31 mouse cellular contexts compared by ENCODE assay signal in the genomic region with DNA sequence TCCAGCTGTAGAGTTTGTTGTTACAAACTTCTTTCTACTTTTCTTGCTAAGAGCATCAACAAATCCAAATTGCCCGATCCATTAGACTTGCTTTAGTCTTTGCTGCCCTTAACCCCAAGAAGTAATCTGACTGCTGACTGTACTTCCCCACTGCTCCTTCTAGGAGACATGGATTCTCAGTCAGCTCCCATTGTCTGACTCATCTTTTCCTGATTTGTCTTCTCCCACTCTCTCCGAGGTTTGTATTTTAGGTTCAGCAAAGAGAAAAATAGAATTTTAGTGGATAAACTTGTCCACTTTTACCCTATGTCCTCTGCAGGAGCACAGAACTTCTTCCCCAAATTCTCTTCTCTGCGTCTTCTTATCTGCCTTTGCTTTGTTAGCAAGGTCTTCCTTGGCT.
"Had no signal": no experiment of that assay in that cellular context is flagged by ENCODE, and none has a peak within 500 bp of the region (broad histone marks: within the 10 kb centered on the region; RNA-seq: fewer than 3 reads in every experiment).

No protein-coding gene starts in this region.

- H3K27ac ChIP-seq: limb, embryonic 10.5 days; limb, embryonic 12.5 days; limb, embryonic 13.5 days; limb, embryonic 15.5 days; liver, embryonic 12.5 days; liver, embryonic 13.5 days; liver, embryonic 14.5 days; liver, embryonic 15.5 days; lung, embryonic 15.5 days; macrophage; midbrain, embryonic 10.5 days; midbrain, embryonic 12.5 days; midbrain, embryonic 13.5 days; midbrain, embryonic 15.5 days had no signal

- H3K36me3 ChIP-seq: limb, embryonic 10.5 days; limb, embryonic 12.5 days; limb, embryonic 13.5 days; limb, embryonic 15.5 days; liver, embryonic 12.5 days; liver, embryonic 13.5 days; liver, embryonic 15.5 days; lung, embryonic 15.5 days; midbrain, embryonic 10.5 days; midbrain, embryonic 12.5 days; midbrain, embryonic 13.5 days; midbrain, embryonic 15.5 days had no signal

- H3K9me3 ChIP-seq: limb, embryonic 10.5 days; limb, embryonic 12.5 days; limb, embryonic 13.5 days; limb, embryonic 15.5 days; liver, embryonic 12.5 days; liver, embryonic 13.5 days; liver, embryonic 15.5 days; lung, embryonic 15.5 days; megakaryocyte, embryonic 14.5 days; midbrain, embryonic 10.5 days; midbrain, embryonic 12.5 days; midbrain, embryonic 13.5 days; midbrain, embryonic 15.5 days had no signal

- ATAC-seq: liver, embryonic 12.5 days; liver, postnatal 0 days; lung, postnatal 0 days; midbrain, embryonic 13.5 days; midbrain, embryonic 15.5 days; midbrain, embryonic 16.5 days had no signal

- H3K4me3 ChIP-seq: limb, embryonic 10.5 days; limb, embryonic 12.5 days; limb, embryonic 13.5 days; limb, embryonic 15.5 days; liver, embryonic 12.5 days; liver, embryonic 13.5 days; liver, embryonic 15.5 days; lung, embryonic 15.5 days; megakaryocyte, embryonic 14.5 days; midbrain, embryonic 10.5 days; midbrain, embryonic 12.5 days; midbrain, embryonic 13.5 days; midbrain, embryonic 15.5 days; myocyte had no signal

- H3K4me2 ChIP-seq: limb, embryonic 12.5 days; limb, embryonic 13.5 days; limb, embryonic 15.5 days; liver, embryonic 11.5 days; liver, embryonic 12.5 days; liver, embryonic 13.5 days; liver, embryonic 15.5 days; lung, embryonic 14.5 days; lung, embryonic 15.5 days; midbrain, embryonic 11.5 days; midbrain, embryonic 12.5 days; midbrain, embryonic 13.5 days; midbrain, embryonic 15.5 days had no signal

- H3K27me3 ChIP-seq: limb, embryonic 12.5 days; limb, embryonic 13.5 days; limb, embryonic 15.5 days; liver, embryonic 12.5 days; liver, embryonic 13.5 days; liver, embryonic 15.5 days; lung, embryonic 15.5 days; megakaryocyte, embryonic 14.5 days; midbrain, embryonic 12.5 days; midbrain, embryonic 13.5 days; midbrain, embryonic 15.5 days had no signal

- H3K9ac ChIP-seq: limb, embryonic 12.5 days; limb, embryonic 13.5 days; limb, embryonic 15.5 days; liver, embryonic 12.5 days; liver, embryonic 13.5 days; liver, embryonic 14.5 days; liver, embryonic 15.5 days; liver, postnatal 0 days; lung, embryonic 14.5 days; lung, embryonic 15.5 days; midbrain, embryonic 12.5 days; midbrain, embryonic 13.5 days; midbrain, embryonic 15.5 days had no signal

- DNase-seq: left cerebral cortex, postnatal 4 days; liver; liver, embryonic 13.5 days; liver, postnatal 0 days; lung, adult 18-20 months; lung, adult 2 months; lung, embryonic 14.5 days; lung, postnatal 10 days; lung, postnatal 14 days; lung, postnatal 36 days; lung, postnatal 4 days; midbrain, embryonic 14.5 days had no signal

- H3K4me1 ChIP-seq: limb, embryonic 10.5 days; limb, embryonic 12.5 days; limb, embryonic 13.5 days; limb, embryonic 15.5 days; liver, embryonic 12.5 days; liver, embryonic 13.5 days; liver, embryonic 15.5 days; lung, embryonic 15.5 days; megakaryocyte, embryonic 14.5 days; midbrain, embryonic 10.5 days; midbrain, embryonic 12.5 days; midbrain, embryonic 13.5 days; midbrain, embryonic 15.5 days had no signal
